Mouse (Mus musculus) cortical plate, adult 2 months (tissue): ENCODE measurements around the gene Borcs8. TPM values are rescaled to one million over a fixed set of nuclear protein-coding genes. Genes with fewer than 3 reads are reported as not detected.
A peak's percentile ranks its signal among the peaks of the same experiment; 100 is the strongest.

Experiments
- H3K27ac ChIP-seq: fragments of 200-500 bp; 2 replicates; pipeline ENCODE4 v1.5.1; 2012; ENCODE audit warnings: low read length, control low read depth, inconsistent platforms; ENCODE audit not compliant: insufficient read depth
- H3K4me1 ChIP-seq: fragments of 200-500 bp; 2 replicates; pipeline ENCODE4 v1.6.1; 2011; ENCODE audit warnings: low read length; ENCODE audit not compliant: control insufficient read depth, insufficient read depth
- H3K4me3 ChIP-seq: fragments of 200-500 bp; 2 replicates; pipeline ENCODE4 v1.5.1; 2011; ENCODE audit warnings: mild to moderate bottlenecking, low read length, control low read depth; ENCODE audit not compliant: insufficient read depth
- CTCF ChIP-seq: fragments of 200-500 bp; IDR thresholded peaks from 2 replicates; pipeline ENCODE4 v1.5.1; 2011; ENCODE audit warnings: mild to moderate bottlenecking, control low read depth, low read length; ENCODE audit not compliant: insufficient read depth; ENCODE audit errors: extremely low read depth
- POLR2A ChIP-seq: fragments of 200-500 bp; IDR thresholded peaks from 2 replicates; pipeline ENCODE4 v1.6.1; 2011; ENCODE audit warnings: mild to moderate bottlenecking, low read length, control low read depth; ENCODE audit not compliant: insufficient read depth; ENCODE audit errors: extremely low read depth
- polyA plus RNA-seq: library from polyadenylated mRNA; depleted of rRNA; stranded (reverse); fragments of >200 nt; gene quantifications from 2 replicates; pipeline ENCODE4 v1.2.3, GENCODE M21; 2012; rRNA removed

The Borcs8 gene
- 107 and 108 TPM in 2 replicates for polyA plus RNA-seq

- TF ChIP-seq CTCF (no peak), POLR2A (peak; percentile 62; the same call in 1 of the 2 replicates)
- Histone ChIP-seq H3K4me3 (peak within 1 kb of the TSS; percentile 67), H3K4me1 (peaks cover 11% of the 10 kb centered on the region), H3K27ac (0 out of 2 replicates have a peak within 1 kb of the TSS, but pooled peaks have one; percentile 19)
Measured at GRCm38 (mm10) chr8:70139026-70139857, at the start of gene Borcs8, which contains the start of the genes Rfxank and Mef2b. TSS of gene Borcs8 (plus strand) at chr8:70139499. TSS of gene Rfxank (minus strand) at chr8:70139154. TSS of gene Mef2b (plus strand) at chr8:70139711.

GRCm38 (mm10) chr8:70092786-70093185, 46.5 kb upstream of the Borcs8 start:
- TF ChIP-seq CTCF (no peak), POLR2A (no peak)
- 0 out of 2 replicates have a peak overlapping the region, but pooled peaks have one; percentile 18 for H3K27ac ChIP-seq
- no peaks in the 10 kb centered on the region; the same call in 1 of the 2 replicates for H3K4me1 ChIP-seq
- no peak overlapping the region for H3K4me3 ChIP-seq

- H3K4me1 ChIP-seq: peaks cover 4% of the 10 kb centered on the region
- H3K27ac ChIP-seq: peak overlapping the region; percentile 86
- no peak overlapping the region for H3K4me3 ChIP-seq
- TF ChIP-seq CTCF (no peak), POLR2A (no peak)
Measured at GRCm38 (mm10) chr8:70099276-70099675, 40.0 kb upstream of the Borcs8 start.

GRCm38 (mm10) chr8:70100241-70100640, 39.1 kb upstream of the Borcs8 start:
- Histone ChIP-seq H3K27ac (peak overlapping the region; percentile 61), H3K4me1 (peaks cover 4% of the 10 kb centered on the region), H3K4me3 (no peak overlapping the region)
- TF ChIP-seq POLR2A (no peak), CTCF (no peak)

- H3K4me3 ChIP-seq: no peak overlapping the region
- TF ChIP-seq CTCF (peak; percentile 51), POLR2A (no peak)
- peaks cover 4% of the 10 kb centered on the region for H3K4me1 ChIP-seq
- no peak overlapping the region for H3K27ac ChIP-seq
Measured at GRCm38 (mm10) chr8:70104506-70104905, 34.8 kb upstream of the Borcs8 start.

- TF ChIP-seq CTCF: no peak
- no peak for TF ChIP-seq POLR2A
- no peak overlapping the region for H3K4me3 ChIP-seq
- H3K4me1 ChIP-seq: peaks cover 5% of the 10 kb centered on the region
- no peak overlapping the region for H3K27ac ChIP-seq
Measured at GRCm38 (mm10) chr8:70104922-70105321, 34.4 kb upstream of the Borcs8 start.

GRCm38 (mm10) chr8:70110451-70110850, 28.8 kb upstream of the Borcs8 start:
- H3K4me3 ChIP-seq: no peak overlapping the region
- H3K4me1 ChIP-seq: peaks cover 12% of the 10 kb centered on the region
- no peak for TF ChIP-seq CTCF
- TF ChIP-seq POLR2A: no peak
- H3K27ac ChIP-seq: no peak overlapping the region

- Histone ChIP-seq H3K27ac (no peak overlapping the region), H3K4me3 (no peak overlapping the region), H3K4me1 (peaks cover 12% of the 10 kb centered on the region)
- TF ChIP-seq CTCF (no peak), POLR2A (no peak)
Measured at GRCm38 (mm10) chr8:70111192-70111795, 28.0 kb upstream of the Borcs8 start.

GRCm38 (mm10) chr8:70112401-70113016, 26.8 kb upstream of the Borcs8 start:
- no peak for TF ChIP-seq CTCF
- TF ChIP-seq POLR2A: no peak
- H3K4me3 ChIP-seq: no peak overlapping the region
- H3K4me1 ChIP-seq: peaks cover 21% of the 10 kb centered on the region
- no peak overlapping the region; the same call in 1 of the 2 replicates for H3K27ac ChIP-seq
